Mouse (Mus musculus) mouse trophoblast stem cell (cell line): ENCODE measurements around the gene Snx25.
"Not testable (repeated sequence)": the region's sequence is repeated elsewhere in the genome, so short reads cannot be mapped to it uniquely, and the experiment has no call there.

Experiments used
- in situ Hi-C, 2 experiments: fragments of 300-500 bp; cut with MseI, MboI; formaldehyde crosslinking; loops; 2 replicates in 1 of 2; 3 replicates in 1 of 2; pipeline ENCODE4 v1.15.1; 2025

The Snx25 gene

GRCm38 (mm10) chr8:46137336-46137735, 14.6 kb downstream of the Snx25 start:
- in situ Hi-C loops: no loop called here

- in situ Hi-C loops: not testable (repeated sequence)
Measured at GRCm38 (mm10) chr8:46135546-46135945, 16.4 kb downstream of the Snx25 start.

- in situ Hi-C loops: no loop called here
Measured at GRCm38 (mm10) chr8:46130426-46130825, 21.5 kb downstream of the Snx25 start.

GRCm38 (mm10) chr8:46122498-46122897, 29.5 kb downstream of the Snx25 start:
- in situ Hi-C loops: no loop called here

- in situ Hi-C loops: no loop called here
Measured at GRCm38 (mm10) chr8:46119176-46119575, 32.8 kb downstream of the Snx25 start.

- in situ Hi-C loops: no loop called here
Measured at GRCm38 (mm10) chr8:46117172-46117571, 34.8 kb downstream of the Snx25 start.

- in situ Hi-C loops: not testable (repeated sequence)
Measured at GRCm38 (mm10) chr8:46113421-46114170, 38.4 kb downstream of the Snx25 start.

- in situ Hi-C loops: no loop called here
Measured at GRCm38 (mm10) chr8:46107690-46108089, 44.3 kb downstream of the Snx25 start.

- in situ Hi-C loops: no loop called here
Measured at GRCm38 (mm10) chr8:46103434-46103833, 48.5 kb downstream of the Snx25 start.

- in situ Hi-C loops: no loop called here
Measured at GRCm38 (mm10) chr8:46092667-46093360, 59.1 kb downstream of the Snx25 start.

- in situ Hi-C loops: no loop called here
Measured at GRCm38 (mm10) chr8:46083141-46083540, 68.8 kb downstream of the Snx25 start.

- in situ Hi-C loops: no loop called here
Measured at GRCm38 (mm10) chr8:46081030-46081429, 70.9 kb downstream of the Snx25 start.

- in situ Hi-C loops: no loop called here
Measured at GRCm38 (mm10) chr8:46078866-46079265, 73.1 kb downstream of the Snx25 start.

GRCm38 (mm10) chr8:46075223-46075622, 76.7 kb downstream of the Snx25 start:
- in situ Hi-C loops: no loop called here

- in situ Hi-C loops: no loop called here
Measured at GRCm38 (mm10) chr8:46073540-46074140, 78.3 kb downstream of the Snx25 start.

- in situ Hi-C loops: no loop called here
Measured at GRCm38 (mm10) chr8:46072798-46073197, 79.2 kb downstream of the Snx25 start.

GRCm38 (mm10) chr8:46040260-46040659, 111.7 kb downstream of the Snx25 start:
- in situ Hi-C loops: no loop called here

- in situ Hi-C loops: no loop called here
Measured at GRCm38 (mm10) chr8:46039666-46040065, 112.3 kb downstream of the Snx25 start.

- in situ Hi-C loops: no loop called here
Measured at GRCm38 (mm10) chr8:46036217-46036616, 115.7 kb downstream of the Snx25 start.

- in situ Hi-C loops: no loop called here
Measured at GRCm38 (mm10) chr8:46024392-46024791, 127.6 kb downstream of the Snx25 start.

GRCm38 (mm10) chr8:46022758-46023157, 129.2 kb downstream of the Snx25 start:
- in situ Hi-C loops: no loop called here

GRCm38 (mm10) chr8:46022203-46022602, 129.8 kb downstream of the Snx25 start:
- in situ Hi-C loops: no loop called here
